Mouse (Mus musculus) right cerebral cortex, adult 18-20 months (tissue): ENCODE data around the gene Timm29.

ENCODE experiments used
- DNase-seq: peaks from one replicate; pipeline ENCODE4 v3.0.0; 2022; ENCODE audit warnings: mixed read lengths

Timm29 gene

DNA sequence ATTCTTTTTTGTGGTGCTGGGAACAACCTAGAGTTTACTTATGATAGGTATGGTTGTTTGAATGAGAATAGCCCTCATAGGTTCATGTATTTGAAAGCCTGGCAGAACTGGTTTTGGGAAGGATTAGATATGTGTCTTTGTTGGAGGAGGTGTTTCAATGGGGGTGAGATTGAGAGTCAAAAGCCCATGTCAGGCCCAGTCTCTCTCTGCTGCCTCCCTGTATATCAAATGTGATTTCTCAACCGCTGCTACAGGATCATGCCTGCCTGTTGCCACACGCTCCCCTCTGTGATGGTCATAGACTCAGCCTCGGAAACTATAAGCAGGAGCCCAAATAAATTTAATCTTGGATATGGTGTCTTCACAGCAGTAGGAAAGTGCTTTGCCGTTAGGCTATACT lies 27.7 kb downstream of the Timm29 start:
- no peak for DNase-seq

DNA sequence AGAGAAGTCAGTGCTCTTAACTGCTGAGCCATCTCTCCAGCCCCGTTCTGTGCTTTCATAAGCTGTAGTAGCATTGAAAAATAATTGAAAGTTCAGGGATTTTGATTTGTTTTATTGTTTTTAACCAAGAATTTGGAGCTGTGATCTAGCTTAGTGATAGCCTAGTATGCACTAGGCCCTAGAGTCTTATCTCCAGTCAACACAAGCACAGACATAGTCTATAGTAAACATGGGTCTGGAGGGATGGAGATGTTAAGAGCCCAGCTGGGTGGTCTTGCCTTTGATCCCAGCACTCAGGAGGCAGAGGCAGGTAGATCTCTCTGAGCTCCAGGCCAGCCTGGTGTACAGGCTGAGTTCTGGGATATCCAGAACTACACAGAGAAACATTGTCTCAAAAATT lies 30.2 kb downstream of the Timm29 start:
- DNase-seq: no peak

- no peak for DNase-seq
Observed at GRCm38 (mm10) chr9:21625342-21626339, 33.1 kb downstream of the Timm29 start.

- no peak for DNase-seq
Observed at GRCm38 (mm10) chr9:21626571-21626970, 34.0 kb downstream of the Timm29 start.

- DNase-seq: no peak
Observed at GRCm38 (mm10) chr9:21627145-21627795, 34.7 kb downstream of the Timm29 start.

DNA sequence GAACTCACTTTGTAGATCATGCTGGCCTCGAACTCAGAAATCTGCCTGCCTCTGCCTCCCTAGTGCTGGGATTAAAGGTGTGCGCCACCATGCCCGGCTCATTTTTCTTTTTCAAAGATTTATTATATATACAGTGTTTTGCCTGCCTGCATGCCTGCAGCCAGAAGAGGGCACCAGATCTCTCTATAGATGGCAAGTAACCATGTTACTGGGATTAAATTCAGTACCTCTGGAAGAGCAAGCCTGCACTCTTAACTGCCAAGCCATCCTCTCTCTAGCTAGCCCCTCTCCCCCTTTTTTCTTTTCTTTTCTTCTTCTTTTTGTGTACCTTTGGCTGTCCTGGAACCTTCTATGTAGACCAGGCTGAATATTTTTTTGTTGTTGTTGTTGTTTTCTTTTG lies 38.2 kb downstream of the Timm29 start:
- DNase-seq: peak; percentile 55

DNA sequence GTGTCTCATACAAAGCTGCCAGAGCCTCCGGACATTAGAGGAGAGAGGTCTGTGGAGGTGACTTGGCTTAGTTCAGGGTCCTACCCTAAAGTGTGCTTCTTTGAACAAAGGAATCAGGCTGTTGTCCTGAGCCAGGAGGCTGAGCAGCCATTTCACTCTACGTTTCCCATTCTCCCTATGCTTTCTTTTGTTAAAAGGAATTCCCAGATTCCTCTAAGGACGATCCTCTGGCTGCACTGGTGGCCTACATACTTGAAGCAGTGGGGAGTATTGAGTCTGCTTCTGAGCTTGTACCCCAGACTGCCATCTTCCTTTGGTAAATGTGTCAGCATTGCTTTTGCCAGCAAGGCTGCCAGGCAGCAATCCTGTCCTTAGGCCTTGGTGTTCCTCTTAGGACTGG lies 40.6 kb downstream of the Timm29 start:
- no peak for DNase-seq

GRCm38 (mm10) chr9:21635639-21636038 lies 43.1 kb downstream of the Timm29 start:
- DNase-seq: no peak

DNA sequence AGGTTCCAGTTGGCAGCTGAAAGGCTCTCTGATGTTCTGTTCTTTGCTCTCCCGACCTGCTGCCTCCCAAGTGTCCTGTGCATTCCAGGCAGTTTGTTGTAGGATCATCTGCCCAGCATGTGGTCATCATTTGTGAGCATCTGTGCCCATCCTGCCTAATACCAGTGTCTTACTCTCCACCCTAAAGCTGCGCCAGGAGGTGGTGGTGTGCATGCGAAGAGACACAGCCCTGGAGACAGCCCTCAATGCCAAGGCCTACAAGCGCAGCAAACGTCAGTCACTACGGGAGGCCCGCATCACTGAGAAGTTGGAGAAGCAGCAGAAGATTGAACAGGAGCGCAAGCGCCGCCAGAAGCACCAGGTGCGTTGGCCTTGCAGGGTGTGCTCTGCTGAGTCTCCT lies 46.5 kb downstream of the Timm29 start:
- no peak for DNase-seq
